Mouse (Mus musculus): ENCODE measurements around the gene 2200002D01Rik.

The 2200002D01Rik gene

GRCm38 (mm10) chr7:29248261-29248841, at the start of gene 2200002D01Rik:
Gene 2200002D01Rik (minus strand): TSS chr7:29248466.
- no peak for DNase-seq (ENCODE audit: low spot score in 2 of 2)

- DNase-seq (ENCODE audit: low spot score in 2 of 2), result peak; percentile 54 to 72
These were observed 48.7 kb upstream of the 2200002D01Rik start for GRCm38 (mm10) chr7:29296998-29297397.

DNA sequence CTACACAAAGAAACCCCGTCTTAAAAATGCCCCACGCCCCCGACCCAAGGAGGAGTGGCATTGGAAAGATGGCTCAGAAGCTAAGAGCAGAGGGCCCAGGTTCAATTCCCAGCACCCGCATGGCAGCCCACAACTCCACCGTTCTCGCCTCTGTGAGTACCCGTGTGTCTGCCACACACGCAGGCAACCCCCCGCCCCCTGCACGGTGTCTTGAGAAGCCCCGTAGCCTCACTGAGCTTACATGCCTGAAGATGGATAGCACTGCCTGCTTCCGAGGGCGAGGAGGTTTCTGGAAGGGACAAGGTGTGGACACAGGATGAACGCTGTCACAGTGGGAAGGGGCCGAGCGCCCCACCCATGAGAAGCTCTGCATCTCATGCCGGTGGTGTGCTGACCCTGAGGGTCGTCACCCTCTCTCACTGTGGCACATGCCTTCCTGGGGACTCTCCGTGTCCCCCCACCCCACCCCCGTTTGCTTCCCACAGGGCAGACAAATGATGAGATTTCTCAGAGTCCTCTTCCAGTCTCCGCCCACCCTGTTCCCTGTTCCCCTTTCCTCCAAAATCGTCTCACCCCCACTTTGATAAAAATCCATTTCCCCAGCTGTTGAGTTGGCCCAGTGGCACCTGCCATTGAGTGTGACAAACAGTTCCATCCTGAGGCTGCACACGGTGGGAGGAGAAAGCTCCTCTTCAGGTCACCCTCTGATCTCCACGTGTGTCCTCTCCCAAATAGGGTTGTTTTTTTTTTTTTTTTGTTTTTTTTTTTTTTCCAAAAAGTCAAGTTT, 47.8 kb upstream of the 2200002D01Rik start:
- DNase-seq (ENCODE audit: low spot score in 2 of 2), result no peak

DNA sequence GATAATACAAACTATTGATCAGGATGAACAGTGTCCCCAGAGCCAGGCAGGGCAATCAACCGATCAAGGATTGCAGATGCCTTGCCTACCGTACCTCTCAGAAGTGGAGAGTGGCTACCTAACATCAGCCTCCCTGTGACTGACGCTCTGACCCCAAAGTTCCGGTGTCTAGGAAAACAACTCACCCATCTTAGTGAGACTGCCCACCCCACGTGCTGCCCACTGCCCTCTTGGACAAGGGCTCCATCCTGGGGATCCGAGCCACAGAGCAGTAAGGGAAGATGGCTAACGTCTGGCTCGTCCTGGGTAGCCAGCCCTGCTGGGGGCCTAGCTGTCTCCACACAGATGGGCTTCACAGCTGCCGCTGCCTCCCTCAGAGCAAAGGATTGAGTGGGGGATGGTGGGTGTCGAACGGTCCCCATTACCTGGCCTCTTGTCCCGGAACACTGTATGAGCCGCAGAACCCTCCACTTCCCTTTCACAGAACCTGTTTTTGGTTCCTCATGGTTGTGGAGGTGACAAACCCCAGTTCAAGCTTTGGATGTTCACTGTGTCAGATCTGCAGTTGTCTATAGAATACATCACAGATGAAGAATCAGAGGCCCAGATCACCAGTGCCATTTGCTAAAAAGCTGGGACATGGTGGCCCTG, 46.0 kb upstream of the 2200002D01Rik start:
- no peak for DNase-seq (ENCODE audit: low spot score in 2 of 2)

DNA sequence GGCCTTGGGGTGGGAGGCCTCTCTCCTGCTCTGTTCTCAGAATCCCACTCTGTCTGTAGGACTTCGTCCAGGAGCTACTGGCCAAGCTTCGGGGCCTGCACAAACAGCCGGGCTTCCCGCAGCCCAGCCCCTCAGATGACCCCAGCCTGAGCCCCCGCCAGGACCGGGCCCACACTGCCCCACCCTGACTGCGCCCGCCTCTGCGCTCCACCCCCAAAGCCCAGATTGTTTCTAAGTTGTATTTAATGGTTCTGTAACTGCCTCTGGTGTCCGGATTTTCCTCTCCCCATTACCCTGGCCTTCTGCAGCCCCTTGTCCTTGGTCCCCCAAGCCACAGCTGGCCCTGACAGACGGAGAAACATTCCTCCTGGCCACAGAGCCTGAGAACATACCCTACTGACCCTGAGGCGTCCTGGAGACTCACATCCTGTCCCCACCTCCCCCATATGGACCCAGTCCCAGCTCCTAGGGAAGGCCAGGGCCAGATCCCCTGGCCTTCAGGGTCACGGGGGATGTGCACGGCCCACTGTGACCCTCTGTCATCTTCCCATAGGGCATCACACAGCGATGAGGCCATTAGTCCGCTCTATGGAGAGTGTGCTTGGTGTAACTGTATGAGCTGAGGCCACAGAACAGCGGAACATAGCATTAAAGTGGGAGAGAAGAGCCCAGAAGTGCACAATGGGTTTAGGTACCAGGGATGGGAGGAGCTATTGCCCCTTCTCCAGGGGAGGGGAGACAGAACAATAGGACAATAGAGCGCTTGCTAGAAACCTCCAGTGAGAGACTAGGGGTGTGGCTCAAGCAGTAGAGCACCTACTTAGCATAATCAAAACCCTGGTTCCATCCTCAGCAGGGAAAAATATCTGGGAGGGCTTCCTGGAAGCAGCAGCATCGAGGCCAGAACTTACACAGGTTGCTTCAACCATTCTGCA, 45.1 kb upstream of the 2200002D01Rik start:
- DNase-seq (ENCODE audit: low spot score in 2 of 2), result no peak

- no peak for DNase-seq (ENCODE audit: low spot score in 2 of 2)
These were observed 44.3 kb upstream of the 2200002D01Rik start for GRCm38 (mm10) chr7:29292458-29293098.

GRCm38 (mm10) chr7:29291616-29292457, 43.6 kb upstream of the 2200002D01Rik start:
- DNase-seq (ENCODE audit: low spot score in 2 of 2), result no peak

DNA sequence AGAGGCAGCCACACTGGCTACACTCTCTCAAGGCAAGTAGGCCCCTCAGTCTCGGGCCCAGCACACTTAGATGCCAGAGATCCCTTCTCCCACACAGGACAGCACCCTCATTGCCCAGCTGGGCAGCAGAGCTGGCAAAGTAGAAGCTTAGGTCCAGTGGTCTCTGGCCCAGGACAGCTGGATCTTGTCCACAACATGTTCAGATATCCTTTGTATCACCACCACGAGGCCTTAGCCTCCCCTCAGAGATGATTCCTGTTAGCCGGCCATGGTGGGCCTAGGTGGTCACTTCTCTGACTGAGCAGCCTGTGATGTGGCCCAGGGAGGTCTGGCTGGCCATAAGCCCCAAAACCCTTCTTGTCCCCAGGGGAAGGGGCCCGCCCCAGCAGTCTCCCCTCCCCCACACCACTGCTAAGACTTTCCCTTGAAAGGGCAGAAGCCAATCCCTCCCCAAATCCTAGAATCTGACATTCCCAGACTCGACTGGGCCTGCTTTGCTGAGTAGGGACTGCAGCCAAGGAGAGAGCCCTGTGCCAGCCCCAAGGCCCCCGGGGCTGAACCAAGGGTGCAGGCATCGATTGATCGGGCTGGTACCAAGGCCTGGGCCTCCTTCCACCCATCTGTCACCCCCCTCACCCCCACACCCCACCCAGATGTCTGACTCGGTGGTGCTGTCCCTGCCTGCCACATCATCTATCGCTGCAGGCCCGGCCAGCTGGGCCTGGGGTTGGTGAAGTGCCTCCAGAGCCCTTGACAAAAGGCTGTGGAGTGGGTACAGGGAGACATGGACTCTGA, 42.6 kb upstream of the 2200002D01Rik start:
- no peak for DNase-seq (ENCODE audit: low spot score in 2 of 2)

DNA sequence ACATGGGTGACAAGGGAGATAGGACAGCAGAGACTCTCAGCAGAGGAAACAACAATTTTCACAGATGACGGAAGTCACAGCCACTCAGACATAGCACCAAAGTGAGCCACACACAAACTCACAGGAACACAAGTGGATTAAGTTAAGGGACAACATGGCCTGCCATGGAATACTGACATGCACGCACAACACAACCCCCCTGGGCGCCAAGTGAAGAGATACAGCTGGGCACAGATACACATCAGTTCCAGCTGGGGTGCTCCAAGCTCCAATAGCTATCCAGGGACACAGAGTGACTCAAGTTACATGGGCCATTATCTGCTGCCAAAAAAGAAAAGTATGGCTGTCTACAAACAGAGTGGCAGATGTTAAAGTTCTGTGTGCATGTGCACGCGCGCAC, 41.6 kb upstream of the 2200002D01Rik start:
- no peak for DNase-seq (ENCODE audit: low spot score in 2 of 2)

GRCm38 (mm10) chr7:29288942-29289638, 40.8 kb upstream of the 2200002D01Rik start, which contains the start of gene Ppp1r14a:
Gene Ppp1r14a (plus strand): TSS chr7:29289308.
- peak; percentile 37 to 47 for DNase-seq (ENCODE audit: low spot score in 2 of 2)

GRCm38 (mm10) chr7:29288079-29288478, 39.8 kb upstream of the 2200002D01Rik start:
- no peak for DNase-seq (ENCODE audit: low spot score in 2 of 2)

DNA sequence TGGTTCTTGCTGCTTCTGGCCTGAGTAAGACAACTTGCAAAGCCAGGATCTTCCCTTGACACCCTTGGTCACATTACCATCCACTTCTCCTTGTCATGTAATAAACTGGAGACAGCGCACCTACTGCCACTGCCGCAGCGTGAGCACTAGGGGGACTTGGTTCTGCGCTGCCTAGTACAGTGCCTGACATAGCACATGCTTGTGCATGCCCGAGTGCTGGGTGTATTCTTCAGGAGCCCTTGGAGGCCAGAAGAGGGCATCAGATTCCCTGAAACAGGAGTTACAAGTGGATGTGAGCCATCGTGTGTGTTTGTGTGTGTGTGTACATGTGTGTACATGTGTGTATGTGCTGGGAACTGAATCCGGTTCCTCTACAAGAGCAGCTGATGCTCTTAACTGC, 39.2 kb upstream of the 2200002D01Rik start:
- DNase-seq (ENCODE audit: low spot score in 2 of 2), result no peak

DNA sequence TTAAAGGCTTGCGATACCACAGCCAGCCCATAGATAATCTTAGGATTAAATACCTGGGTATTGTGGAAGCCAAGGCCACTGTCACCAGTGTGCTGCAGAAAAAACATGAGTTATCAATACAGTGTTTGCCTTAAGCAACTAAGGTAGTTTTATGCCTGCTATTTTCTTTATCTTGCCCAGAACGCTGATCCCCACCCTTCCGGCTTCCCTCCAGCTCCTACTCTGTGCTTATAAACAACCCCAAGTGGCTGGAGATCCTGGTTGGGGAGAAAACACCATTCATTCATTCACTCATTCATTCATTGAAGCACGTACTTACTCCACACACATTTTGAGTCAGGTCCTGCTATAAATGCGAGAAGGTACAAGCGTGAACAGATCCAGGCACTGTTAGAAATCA, 36.3 kb upstream of the 2200002D01Rik start:
- no peak for DNase-seq (ENCODE audit: low spot score in 2 of 2)

GRCm38 (mm10) chr7:29283876-29284275, 35.6 kb upstream of the 2200002D01Rik start:
- DNase-seq (ENCODE audit: low spot score in 2 of 2), result no peak

DNA sequence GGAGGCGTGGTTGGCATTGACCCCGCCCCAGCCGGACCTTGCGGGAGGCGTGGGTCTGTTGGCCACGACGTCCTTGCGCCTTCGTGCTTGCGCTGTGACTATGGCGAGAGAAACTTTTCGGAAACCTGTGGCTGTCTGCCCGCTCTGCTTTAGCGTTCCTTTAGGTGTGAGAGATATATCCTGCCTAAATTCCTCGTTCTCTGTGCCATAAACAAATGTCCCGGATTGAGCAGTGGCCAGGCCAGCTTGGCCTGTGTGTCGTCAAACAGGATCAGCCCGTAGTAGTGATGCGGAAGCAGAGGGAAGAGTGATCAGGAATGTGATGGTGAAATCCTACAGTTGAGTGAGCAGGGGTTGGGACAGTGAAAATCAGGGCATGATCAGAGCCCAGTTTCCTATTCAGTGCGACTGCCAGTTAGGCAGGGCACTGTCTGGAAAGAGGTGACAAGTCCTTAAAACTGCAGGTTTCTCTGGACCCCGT, 33.8 kb upstream of the 2200002D01Rik start:
- DNase-seq (ENCODE audit: low spot score in 2 of 2), result no peak

DNA sequence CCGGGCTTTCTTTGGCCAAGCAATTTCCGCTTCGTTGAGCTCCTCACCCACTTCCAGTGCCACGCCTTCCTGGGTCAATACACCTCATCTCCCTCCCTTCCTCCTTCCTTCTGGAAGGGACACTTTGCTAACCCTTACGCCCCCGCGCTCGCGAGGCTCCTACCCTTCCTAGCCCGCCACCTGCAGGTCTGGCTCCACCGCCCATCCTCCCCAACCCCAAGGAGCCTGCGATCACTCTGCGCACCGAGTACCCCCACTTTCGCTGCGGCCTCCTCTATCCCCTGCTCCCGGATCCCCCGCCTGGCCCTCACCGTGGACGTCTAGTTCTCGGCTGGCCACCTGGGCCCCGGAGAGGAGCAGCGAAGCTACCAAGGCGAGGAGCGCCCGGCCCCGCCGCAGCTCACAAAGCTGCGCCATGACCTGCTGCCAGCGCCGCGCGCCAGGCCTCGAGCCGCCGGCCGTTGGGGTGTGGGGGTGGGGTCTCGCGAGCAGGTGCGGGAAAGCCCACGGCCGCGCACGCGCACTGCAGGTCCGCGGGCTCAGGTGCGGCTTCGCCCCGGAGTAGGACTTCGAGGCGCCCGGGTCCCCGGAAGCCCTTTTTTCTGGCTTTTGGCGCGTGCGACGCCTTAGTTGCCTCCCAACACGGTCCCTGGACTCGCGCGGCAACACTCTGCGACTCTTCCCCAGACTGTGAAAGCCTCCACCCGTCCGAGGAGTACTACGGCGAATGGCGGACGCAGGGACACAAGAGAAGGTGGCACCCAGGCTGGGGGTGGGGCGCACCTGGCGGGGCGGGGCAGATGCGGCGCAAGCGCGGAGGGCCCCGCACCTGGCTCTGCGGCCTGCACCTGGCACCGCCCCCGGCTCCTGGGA, 33.2 kb upstream of the 2200002D01Rik start, which contains the start of gene Spint2:
TSS of gene Spint2 (minus strand) at position 712 of the 873 bp plus-strand sequence.
- peak; percentile 31 to 38 for DNase-seq (ENCODE audit: low spot score in 2 of 2)

- DNase-seq (ENCODE audit: low spot score in 2 of 2), result no peak
These were observed 32.5 kb upstream of the 2200002D01Rik start for GRCm38 (mm10) chr7:29280801-29281200.

Data from right cerebral cortex, adult 2 months (tissue).